Mouse (Mus musculus) brain, embryonic 18.5 days (tissue): ENCODE data around the gene Zwilch.
"Not testable (repeated sequence)": the region's sequence is repeated elsewhere in the genome, so short reads cannot be mapped to it uniquely, and the experiment has no call there.

Experiments
- DNase-seq: peaks from one replicate; pipeline ENCODE4 v3.0.0-alpha.2; 2012; ENCODE audit warnings: low read depth, low spot score

The Zwilch gene

GRCm38 (mm10) chr9:64172816-64173665 is at the start of gene Zwilch, which contains the start of gene Rpl4:
TSS of gene Zwilch (minus strand) at chr9:64173104.
TSS of gene Rpl4 (plus strand) at chr9:64173375.
- peak; percentile 78 for DNase-seq

GRCm38 (mm10) chr9:64222098-64222497 is 49.2 kb upstream of the Zwilch start:
- no peak for DNase-seq

GRCm38 (mm10) chr9:64221480-64221879 is 48.6 kb upstream of the Zwilch start:
- DNase-seq, result no peak

GRCm38 (mm10) chr9:64220603-64221002 is 47.7 kb upstream of the Zwilch start:
- no peak for DNase-seq

- no peak for DNase-seq
These were observed 47.0 kb upstream of the Zwilch start for GRCm38 (mm10) chr9:64219772-64220420.

- no peak for DNase-seq
These were observed 46.4 kb upstream of the Zwilch start for GRCm38 (mm10) chr9:64219305-64219704.

- DNase-seq, result no peak
These were observed 45.0 kb upstream of the Zwilch start for GRCm38 (mm10) chr9:64217887-64218286.

- no peak for DNase-seq
These were observed 43.7 kb upstream of the Zwilch start for GRCm38 (mm10) chr9:64216641-64217040.

GRCm38 (mm10) chr9:64216090-64216489 is 43.2 kb upstream of the Zwilch start:
- DNase-seq, result no peak

GRCm38 (mm10) chr9:64214452-64214851 is 41.5 kb upstream of the Zwilch start:
- DNase-seq, result no peak

GRCm38 (mm10) chr9:64207509-64208084 is 34.7 kb upstream of the Zwilch start:
- DNase-seq, result no peak

- DNase-seq, result no peak
These were observed 30.0 kb upstream of the Zwilch start for GRCm38 (mm10) chr9:64202866-64203265.

- no peak for DNase-seq
These were observed 29.4 kb upstream of the Zwilch start for GRCm38 (mm10) chr9:64202331-64202730.

- no peak for DNase-seq
These were observed 27.0 kb upstream of the Zwilch start for GRCm38 (mm10) chr9:64199897-64200296.

- not testable (repeated sequence) for DNase-seq
These were observed 26.0 kb upstream of the Zwilch start for GRCm38 (mm10) chr9:64198763-64199418.

GRCm38 (mm10) chr9:64198068-64198762 is 25.3 kb upstream of the Zwilch start:
- DNase-seq, result no peak

- no peak for DNase-seq
These were observed 24.6 kb upstream of the Zwilch start for GRCm38 (mm10) chr9:64197524-64197923.

GRCm38 (mm10) chr9:64195554-64195953 is 22.6 kb upstream of the Zwilch start:
- no peak for DNase-seq

- no peak for DNase-seq
These were observed 21.0 kb upstream of the Zwilch start for GRCm38 (mm10) chr9:64193879-64194278.

- no peak for DNase-seq
These were observed 11.4 kb upstream of the Zwilch start for GRCm38 (mm10) chr9:64184166-64184840.

GRCm38 (mm10) chr9:64183295-64183694 is 10.4 kb upstream of the Zwilch start:
- not testable (repeated sequence) for DNase-seq
